Mouse (Mus musculus) heart, adult 2 months (tissue): Measurements from ENCODE around the gene Gm17651. TPM values are rescaled to one million over a fixed set of nuclear protein-coding genes. Genes with fewer than 3 reads are reported as not detected.

Experiments used
- DNase-seq, 2 experiments: peaks; one replicate each; pipeline ENCODE4 v3.0.0; 2021
- H3K27ac ChIP-seq: fragments of 200-600 bp; 2 replicates; pipeline ENCODE4 v1.8.1; 2022
- H3K27me3 ChIP-seq: fragments of 200-500 bp; 2 replicates; pipeline ENCODE4 v1.6.1; 2012; ENCODE audit warnings: mild to moderate bottlenecking, low read length, inconsistent platforms, mixed read lengths; ENCODE audit not compliant: control insufficient read depth, insufficient read depth
- H3K36me3 ChIP-seq: fragments of 200-500 bp; 2 replicates; pipeline ENCODE4 v1.6.1; 2012; ENCODE audit warnings: low read length, inconsistent platforms; ENCODE audit not compliant: control insufficient read depth, insufficient read depth
- H3K4me1 ChIP-seq: fragments of 200-500 bp; 2 replicates; pipeline ENCODE4 v1.6.1; 2011; ENCODE audit warnings: low read length; ENCODE audit not compliant: control insufficient read depth, insufficient read depth
- H3K4me3 ChIP-seq: fragments of 200-600 bp; 2 replicates; pipeline ENCODE4 v1.8.1; 2022
- H3K79me2 ChIP-seq: fragments of 200-500 bp; replicated peaks from 2 replicates; pipeline ENCODE4 v1.6.1; 2012; ENCODE audit warnings: mild to moderate bottlenecking, inconsistent platforms, low read length, moderate library complexity, mixed read lengths; ENCODE audit not compliant: control insufficient read depth, insufficient read depth
- H3K9ac ChIP-seq: fragments of 200-500 bp; 2 replicates; pipeline ENCODE4 v1.6.1; 2012; ENCODE audit warnings: low read depth, mild to moderate bottlenecking, control low read depth, inconsistent platforms, low read length, mixed read lengths
- CTCF ChIP-seq: fragments of 200-600 bp; IDR thresholded peaks from 2 replicates; pipeline ENCODE4 v1.8.1; 2022; ENCODE audit warnings: antibody characterized with exemption, mild to moderate bottlenecking, moderate library complexity
- EP300 ChIP-seq: fragments of 200-500 bp; IDR thresholded peaks from 2 replicates; pipeline ENCODE4 v1.6.1; 2011; ENCODE audit warnings: low read depth, low read length, control low read depth; ENCODE audit not compliant: insufficient read depth
- POLR2A ChIP-seq: fragments of 200-500 bp; IDR thresholded peaks from 2 replicates; pipeline ENCODE4 v1.6.1; 2011; ENCODE audit warnings: mild to moderate bottlenecking, low read depth, low read length, control low read depth; ENCODE audit not compliant: insufficient read depth
- WGBS: fragments of 180-500 bp; shearing (Covaris S2); methylation state at CpG from one replicate; pipeline ENCODE4 v1.1.7; 2018; 5-methylcytosine and 5-hydroxymethylcytosine counted together
- intact Hi-C: fragments of 180-260 bp; cut with DNase I; formaldehyde crosslinking; loops from one replicate; pipeline ENCODE4 v1.15.1; 2025
- microRNA-seq, 2 experiments: library from miRNA; unstranded; fragments of <30 nt; microRNA quantifications; one replicate each; pipeline ENCODE4 v1.2.0; 2021
- polyA plus RNA-seq: library from polyadenylated mRNA; depleted of rRNA; stranded (reverse); fragments of >200 nt; gene quantifications from 2 replicates; pipeline ENCODE4 v1.2.3, GENCODE M21; 2012; rRNA removed
- total RNA-seq, 2 experiments: library from RNA; stranded (reverse); gene quantifications; 2 replicates each; pipeline ENCODE4 v1.2.3; 2021

Gene Gm17651
- total and polyA plus RNA-seq, 3 experiments, result not detected

DNA sequence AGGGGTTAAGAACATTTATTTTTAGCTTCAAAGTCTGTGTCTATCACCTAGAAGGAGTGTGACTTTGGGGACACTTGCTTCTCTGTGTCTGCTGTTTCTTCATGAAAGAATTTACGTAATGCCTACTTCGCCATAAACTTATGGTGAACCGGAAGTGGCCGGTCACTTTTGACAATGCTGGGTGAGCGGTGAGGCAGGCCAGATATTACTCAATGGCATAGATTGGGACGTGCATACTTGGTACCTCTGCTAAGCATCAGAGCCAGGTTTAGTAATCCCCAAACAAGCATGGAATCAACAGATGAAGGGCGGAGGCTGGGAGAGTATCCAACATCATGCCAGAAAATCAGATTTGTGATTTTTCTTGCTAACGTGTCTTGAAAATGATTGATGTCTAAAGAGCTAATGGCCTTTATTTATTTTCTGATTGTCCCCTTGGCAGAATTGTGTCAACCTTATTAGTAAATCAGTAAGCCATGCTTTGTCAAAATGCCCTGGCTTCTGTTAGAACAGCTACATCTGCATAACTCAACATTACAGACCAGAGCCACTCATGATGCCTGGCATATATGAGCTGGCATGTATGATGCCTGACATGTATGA, 43.1 kb downstream of the Gm17651 start:
- peaks cover 7% of the 10 kb centered on the region for H3K4me1 ChIP-seq
- TF ChIP-seq POLR2A (no peak), CTCF (no peak), EP300 (no peak)
- no peak for DNase-seq
- 77% methylated on average over 8 of the region's 8 CpGs for WGBS
- H3K27me3 ChIP-seq, result no peaks in the 10 kb centered on the region
- no peak overlapping the region for H3K27ac ChIP-seq
- intact Hi-C loops, result no loop called here
- no peak overlapping the region for H3K9ac ChIP-seq
- H3K36me3 ChIP-seq, result peaks cover 5% of the 10 kb centered on the region
- no peaks in the 10 kb centered on the region for H3K79me2 ChIP-seq
- H3K4me3 ChIP-seq, result no peak overlapping the region

DNA sequence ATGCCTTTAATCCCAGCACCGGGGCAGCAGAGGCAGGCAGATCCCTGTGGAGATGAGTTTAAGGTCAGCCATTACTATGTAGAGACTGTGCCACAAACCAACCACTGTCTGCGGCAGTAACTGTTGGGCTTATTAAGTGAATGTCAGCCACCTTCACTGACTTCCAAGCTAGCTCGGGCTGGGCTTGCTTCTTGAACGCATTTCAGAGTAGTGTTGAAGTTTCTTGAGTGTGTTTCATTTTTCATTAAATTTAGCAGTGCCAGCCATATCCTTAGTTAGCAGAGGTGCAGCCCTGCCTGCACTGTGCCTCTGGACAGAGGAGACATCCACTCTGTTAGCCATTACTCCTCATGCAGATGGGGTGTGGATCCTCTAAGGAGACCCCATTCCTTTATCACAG, 43.7 kb downstream of the Gm17651 start:
- TF ChIP-seq CTCF, result no peak
- no peak for TF ChIP-seq POLR2A
- no peak for TF ChIP-seq EP300
- Histone ChIP-seq H3K27me3 (no peaks in the 10 kb centered on the region), H3K27ac (no peak overlapping the region), H3K79me2 (no peaks in the 10 kb centered on the region), H3K9ac (no peak overlapping the region), H3K36me3 (peaks cover 5% of the 10 kb centered on the region), H3K4me1 (peaks cover 7% of the 10 kb centered on the region), H3K4me3 (no peak overlapping the region)
- DNase-seq, result no peak
- WGBS, result 95% methylated on average over 4 of the region's 4 CpGs
- intact Hi-C loops, result no loop called here

DNA sequence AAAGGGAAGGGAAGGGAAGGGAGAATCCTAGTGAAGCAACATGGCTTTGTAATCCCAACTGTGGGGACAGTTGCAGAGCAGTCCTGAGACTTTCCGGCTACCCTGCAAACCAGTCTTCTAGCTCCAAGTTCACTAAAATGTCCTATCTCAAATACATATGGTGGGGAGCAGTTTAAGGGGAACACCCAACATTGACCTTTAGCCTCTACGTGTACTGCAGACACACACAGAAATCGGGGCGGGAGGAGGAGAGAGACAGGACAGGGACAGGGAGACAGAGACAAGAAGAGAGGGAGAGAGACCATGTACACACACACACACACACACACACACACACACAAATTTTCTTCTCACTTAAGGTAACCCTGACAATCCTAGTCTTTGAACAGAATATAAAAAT, 44.6 kb downstream of the Gm17651 start:
- Histone ChIP-seq H3K36me3 (peaks cover 2% of the 10 kb centered on the region; the same call in 1 of the 2 replicates), H3K4me1 (peaks cover 7% of the 10 kb centered on the region), H3K4me3 (no peak overlapping the region), H3K9ac (no peak overlapping the region), H3K27ac (no peak overlapping the region), H3K27me3 (no peaks in the 10 kb centered on the region), H3K79me2 (no peaks in the 10 kb centered on the region)
- intact Hi-C loops, result loop anchor here (2.0 kb wide), 1 partner anchor 19 kb away; the partner anchor contains the start of gene Chd1l
- 92% methylated on average over 4 of the region's 4 CpGs for WGBS
- TF ChIP-seq POLR2A, result no peak
- no peak for TF ChIP-seq EP300
- no peak for TF ChIP-seq CTCF
- DNase-seq, result no peak

DNA sequence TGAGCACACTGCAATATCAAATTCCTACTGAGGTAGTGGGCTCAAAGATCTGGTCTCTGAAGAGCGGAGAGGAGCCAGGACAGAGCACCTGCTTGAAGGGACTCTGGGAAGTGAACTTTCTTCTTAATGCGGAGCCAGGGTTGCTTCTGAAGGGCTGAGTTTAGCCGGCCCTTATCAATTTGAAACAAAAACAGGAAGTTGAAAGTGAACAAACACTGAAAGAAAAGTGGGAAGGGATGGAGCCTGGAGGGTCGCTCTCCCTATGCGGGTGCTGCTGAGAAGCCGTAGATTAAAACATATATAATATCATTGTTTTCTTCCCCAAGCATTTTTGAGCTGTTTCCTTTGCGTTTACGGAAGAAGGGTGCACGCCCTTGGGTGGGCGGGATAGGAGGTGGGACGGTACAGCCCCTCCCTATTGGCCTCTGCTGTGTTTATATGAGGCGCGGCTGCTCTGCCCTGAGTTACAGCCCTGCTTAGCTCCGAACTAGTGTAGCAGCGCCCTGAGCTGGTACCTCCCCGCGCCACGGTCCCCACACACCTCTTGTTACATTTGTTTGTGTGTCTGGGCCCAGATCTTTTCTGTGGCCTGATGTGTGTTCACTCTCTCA, 46.0 kb downstream of the Gm17651 start, which contains the start of gene Fmo5:
Gene Fmo5, plus strand, starts transcription at position 414 of the 611 bp plus-strand sequence.
- TF ChIP-seq POLR2A (peak; percentile 94), CTCF (no peak), EP300 (peak; percentile 63)

DNA sequence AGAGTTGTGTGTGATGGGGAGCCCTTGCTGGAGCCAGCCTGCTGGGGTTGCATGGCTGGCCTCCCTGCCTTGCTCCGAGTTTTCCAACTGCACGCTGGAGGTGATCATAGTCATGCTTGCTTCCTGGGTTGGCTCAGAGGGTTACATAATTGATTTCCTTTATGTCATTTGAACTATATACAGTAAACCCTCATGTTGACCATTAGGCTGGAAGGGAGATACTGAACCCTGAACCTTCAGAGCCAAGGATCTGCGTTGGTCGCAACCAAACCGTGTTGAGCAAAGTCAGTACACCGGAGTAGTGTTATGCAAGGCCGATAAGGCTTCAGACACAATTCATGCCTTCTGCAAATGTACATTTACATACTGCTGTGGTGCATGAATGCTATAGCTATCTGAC, 46.6 kb downstream of the Gm17651 start:
- no peak for DNase-seq
- H3K4me1 ChIP-seq, result peaks cover 5% of the 10 kb centered on the region
- H3K27ac ChIP-seq, result no peak overlapping the region
- H3K27me3 ChIP-seq, result no peaks in the 10 kb centered on the region
- no peaks in the 10 kb centered on the region for H3K36me3 ChIP-seq
- WGBS, result 66% methylated on average over 7 of the region's 7 CpGs
- no peak overlapping the region for H3K9ac ChIP-seq
- TF ChIP-seq EP300, result no peak
- no peak for TF ChIP-seq CTCF
- no peak for TF ChIP-seq POLR2A
- no peaks in the 10 kb centered on the region for H3K79me2 ChIP-seq
- intact Hi-C loops, result loop anchor here (1.0 to 2.0 kb wide), 2 partner anchors 17 to 30 kb away; partner anchors contain the start of genes Chd1l and Prkab2
- H3K4me3 ChIP-seq, result peak overlapping the region; percentile 77; the same call in 1 of the 2 replicates

More for the DNA sequence above, 46.0 kb downstream of the Gm17651 start, which contains the start of gene Fmo5:
- Histone ChIP-seq H3K9ac (peak within 1 kb of the TSS; percentile 54), H3K27ac (peak within 1 kb of the TSS; percentile 94), H3K79me2 (no peaks in the 10 kb centered on the region), H3K4me3 (peak within 1 kb of the TSS; percentile 77), H3K36me3 (no peaks in the 10 kb centered on the region), H3K4me1 (peaks cover 5% of the 10 kb centered on the region), H3K27me3 (no peaks in the 10 kb centered on the region)
- intact Hi-C loops, result loop anchor here (1.0 to 2.0 kb wide), 2 partner anchors 18 to 30 kb away; partner anchors contain the start of genes Chd1l and Prkab2
- WGBS, result 1% methylated on average over 18 of the region's 18 CpGs
- peak; percentile 87 to 88 for DNase-seq

DNA sequence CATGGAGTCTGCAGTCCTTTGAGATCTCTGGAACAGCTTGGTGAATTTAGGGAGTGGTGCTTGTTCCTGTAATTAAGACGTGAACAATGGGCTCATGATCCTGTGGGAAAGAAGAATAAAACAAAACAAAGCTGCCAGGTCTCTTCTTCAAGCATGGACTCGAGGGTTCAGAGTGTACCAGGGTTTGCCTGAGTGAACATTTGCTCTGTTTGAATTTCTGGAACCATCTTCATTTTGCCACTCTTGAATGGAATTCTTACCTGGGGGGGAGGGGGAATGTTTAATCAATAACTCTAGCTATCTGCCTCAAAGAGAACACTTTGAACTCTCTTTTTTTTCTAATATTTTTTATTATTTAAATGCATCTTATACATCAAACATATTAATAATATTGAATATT, 49.9 kb downstream of the Gm17651 start:
- H3K27me3 ChIP-seq, result no peaks in the 10 kb centered on the region
- no peaks in the 10 kb centered on the region for H3K36me3 ChIP-seq
- TF ChIP-seq CTCF (no peak), EP300 (no peak), POLR2A (no peak)
- DNase-seq, result no peak
- 38% methylated on average over 2 of the region's 2 CpGs for WGBS
- no peak overlapping the region for H3K9ac ChIP-seq
- intact Hi-C loops, result no loop called here
- no peak overlapping the region for H3K27ac ChIP-seq
- no peak overlapping the region for H3K4me3 ChIP-seq
- H3K79me2 ChIP-seq, result no peaks in the 10 kb centered on the region
- peaks cover 5% of the 10 kb centered on the region for H3K4me1 ChIP-seq

Small RNA genes lying within 50 kb of the gene (microRNA-seq; reads per million reads assigned to microRNA genes)
- 0 to 0.39 reads per million in 2 experiments for gene Mir7225

Other genes with a start within 250 kb of the Gm17651 start
- 10 to 100 TPM in 1 of 2 experiments, 1 to 10 TPM in 1; 9.8 to 10.5 TPM for gene Chd1l, start 64.5 kb downstream of the Gm17651 start, total RNA-seq
- gene Chd1l, start 64.5 kb downstream of the Gm17651 start, polyA plus RNA-seq, result 4.6 and 7.7 TPM in 2 replicates
- 10 to 100 TPM; 13.6 to 15.0 TPM for gene Fmo5, start 45.9 kb downstream of the Gm17651 start, total RNA-seq
- 7.4 and 12.7 TPM in 2 replicates for gene Fmo5, start 45.9 kb downstream of the Gm17651 start, polyA plus RNA-seq
- gene Prkab2, start 16.5 kb downstream of the Gm17651 start, total RNA-seq, result 10 to 100 TPM; 20.2 to 20.6 TPM
- 21.6 and 45.2 TPM in 2 replicates for gene Prkab2, start 16.5 kb downstream of the Gm17651 start, polyA plus RNA-seq
- gene Pde4dip, start 214.0 kb upstream of the Gm17651 start, total RNA-seq, result 1,000 to 10,000 TPM; 1,629 to 1,897 TPM
- 1,061 and 1,297 TPM in 2 replicates for gene Pde4dip, start 214.0 kb upstream of the Gm17651 start, polyA plus RNA-seq
- 10 to 100 TPM; 44.9 to 51.8 TPM for gene Sec22b, start 226.5 kb upstream of the Gm17651 start, total RNA-seq
- gene Sec22b, start 226.5 kb upstream of the Gm17651 start, polyA plus RNA-seq, result 17.6 and 36.3 TPM in 2 replicates